Mouse (Mus musculus) stomach, postnatal 0 days (tissue): ENCODE measurements around the gene Afmid.

Source experiments
- CTCF ChIP-seq: IDR thresholded peaks from 2 replicates; pipeline ENCODE4 v1.5.1; 2016; ENCODE audit warnings: antibody characterized with exemption, low read depth, mild to moderate bottlenecking, moderate library complexity
- EP300 ChIP-seq: optimal IDR thresholded peaks from 2 replicates; pipeline ENCODE3; 2016; ENCODE audit warnings: antibody characterized with exemption

- TF ChIP-seq CTCF (no peak), EP300 (no peak)
Observed at GRCm38 (mm10) chr11:117881787-117882186, 56.1 kb downstream of the Afmid start.
